Mouse (Mus musculus) MEL (cell line): ENCODE measurements around the gene Sept9.

Experiments
- CTCF ChIP-seq, 3 experiments: IDR thresholded peaks in 2 of 3; conservative IDR thresholded peaks in 1 of 3; 2 replicates each; pipeline ENCODE4 v1.5.1; 2011 to 2012; ENCODE audit warnings: low read length in 3 of 3, low read depth in 2 of 3, mild to moderate bottlenecking in 2 of 3, improper control_type of control experiment in 1 of 3, inconsistent platforms in 1 of 3, mixed read lengths in 1 of 3, moderate library complexity in 1 of 3; ENCODE audit not compliant: control insufficient read depth in 1 of 3, insufficient read depth in 1 of 3, poor library complexity in 1 of 3, severe bottlenecking in 1 of 3
- E2F4 ChIP-seq: IDR thresholded peaks from 2 replicates; pipeline ENCODE4 v1.6.1; 2011; ENCODE audit warnings: low read depth, low read length, improper control_type of control experiment, borderline replicate concordance
- EP300 ChIP-seq, 2 experiments: IDR thresholded peaks; 2 replicates each; pipeline ENCODE4 v1.6.1; 2011; ENCODE audit warnings: improper control_type of control experiment in 2 of 2, low read length in 2 of 2, low read depth in 1 of 2, mild to moderate bottlenecking in 1 of 2
- MAFK ChIP-seq: IDR thresholded peaks from 2 replicates; pipeline ENCODE4 v1.6.1; 2011; ENCODE audit warnings: low read depth, mild to moderate bottlenecking, low read length, improper control_type of control experiment, borderline replicate concordance
- POLR2A ChIP-seq, 2 experiments: IDR thresholded peaks; 2 replicates each; pipeline ENCODE4 v1.6.1; 2011 to 2012; ENCODE audit warnings: low read length in 2 of 2, mild to moderate bottlenecking in 2 of 2, control low read depth in 1 of 2, improper control_type of control experiment in 1 of 2, low read depth in 1 of 2, moderate library complexity in 1 of 2; ENCODE audit not compliant: control insufficient read depth in 1 of 2, insufficient read depth in 1 of 2, poor library complexity in 1 of 2
- USF2 ChIP-seq, 2 experiments: IDR thresholded peaks; 2 replicates each; pipeline ENCODE4 v1.6.1; 2011 to 2012; ENCODE audit warnings: improper control_type of control experiment in 2 of 2, low read length in 2 of 2, borderline replicate concordance in 1 of 2, inconsistent platforms in 1 of 2, low read depth in 1 of 2, mild to moderate bottlenecking in 1 of 2; ENCODE audit not compliant: insufficient read depth in 1 of 2

DNA sequence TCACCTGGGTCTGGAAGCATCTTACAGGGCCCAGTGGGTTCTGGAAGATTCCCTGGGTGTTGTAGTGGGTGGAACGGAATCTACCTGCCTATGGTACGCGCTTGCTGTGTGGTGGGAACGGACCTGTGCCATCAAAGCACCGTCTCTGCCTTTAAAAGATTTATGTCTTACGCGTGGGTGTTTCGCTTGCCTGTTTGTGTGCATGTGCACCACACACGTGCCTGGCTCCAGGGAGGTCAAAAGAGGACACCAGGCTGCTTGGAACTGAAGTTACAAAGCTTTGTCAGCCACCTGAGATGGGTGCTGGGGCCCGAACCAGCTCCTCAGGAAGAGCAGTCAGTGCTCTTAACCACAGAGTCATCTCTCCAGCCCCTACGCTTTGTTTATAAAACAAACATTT lies 209.9 kb downstream of the Sept9 start:
- no peak for TF ChIP-seq EP300 (IDR thresholded peaks at IDR 0.05; ENCODE audit: low read depth in 1 of 2, low read length in 2 of 2)
- no peak for TF ChIP-seq POLR2A (IDR thresholded peaks at IDR 0.05; ENCODE audit: control insufficient read depth in 1 of 2, insufficient read depth in 1 of 2, low read depth in 1 of 2, low read length in 2 of 2, poor library complexity in 1 of 2)
- TF ChIP-seq CTCF (IDR thresholded peaks at IDR 0.05 in 2 of 3, conservative IDR thresholded peaks at IDR 0.05 in 1 of 3; ENCODE audit: control insufficient read depth in 1 of 3, insufficient read depth in 1 of 3, low read depth in 2 of 3, low read length in 3 of 3, poor library complexity in 1 of 3, severe bottlenecking in 1 of 3): no peak
- no peak for TF ChIP-seq MAFK
- TF ChIP-seq USF2 (IDR thresholded peaks at IDR 0.05; ENCODE audit: borderline replicate concordance in 1 of 2, insufficient read depth in 1 of 2, low read depth in 1 of 2, low read length in 2 of 2): no peak
- no peak for TF ChIP-seq E2F4
